Mouse (Mus musculus): ENCODE results near the gene Frmd4b.

Gene Frmd4b

DNA sequence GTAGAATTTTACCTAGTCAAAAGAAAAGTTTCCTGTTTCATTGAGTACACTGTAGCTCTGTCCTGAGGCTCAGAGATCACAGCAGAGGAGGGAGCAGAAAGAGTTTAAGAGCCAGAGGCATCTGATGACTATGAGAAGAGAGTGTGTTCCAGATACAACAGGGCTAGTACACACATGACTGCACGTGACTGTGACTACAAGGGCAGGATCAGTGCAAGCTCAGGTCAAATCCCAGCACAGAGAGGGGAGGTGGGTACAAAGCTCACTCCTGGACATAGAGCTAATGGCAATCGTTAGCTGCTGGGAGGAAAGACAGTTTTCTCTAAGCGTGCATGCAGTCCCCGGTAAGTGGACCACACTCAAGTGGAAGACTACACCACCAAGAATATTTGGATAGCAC lies 37.6 kb downstream of the Frmd4b start:
- DNase-seq (ENCODE audit: low read depth, low spot score) = no peak

DNA sequence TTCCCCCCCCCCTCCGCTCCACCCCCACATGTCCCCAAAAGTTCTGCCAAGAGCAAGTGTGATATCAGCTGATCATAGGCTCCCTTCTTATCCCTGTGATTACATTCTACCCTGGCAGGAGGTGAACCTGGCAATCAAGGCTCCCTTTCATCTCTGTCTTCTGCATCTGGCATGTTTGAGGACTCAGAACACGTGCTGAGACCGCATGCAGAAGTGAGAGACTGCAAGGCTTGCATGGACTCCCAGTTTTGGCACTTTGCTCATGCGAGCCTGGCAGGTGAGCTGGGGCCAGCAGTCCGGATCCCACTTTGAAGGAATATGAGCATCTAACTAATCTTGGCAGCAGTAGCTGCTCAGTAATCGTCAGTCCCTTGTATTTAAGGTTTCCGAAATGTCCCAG lies 39.1 kb downstream of the Frmd4b start:
- DNase-seq (ENCODE audit: low read depth, low spot score) = no peak

DNA sequence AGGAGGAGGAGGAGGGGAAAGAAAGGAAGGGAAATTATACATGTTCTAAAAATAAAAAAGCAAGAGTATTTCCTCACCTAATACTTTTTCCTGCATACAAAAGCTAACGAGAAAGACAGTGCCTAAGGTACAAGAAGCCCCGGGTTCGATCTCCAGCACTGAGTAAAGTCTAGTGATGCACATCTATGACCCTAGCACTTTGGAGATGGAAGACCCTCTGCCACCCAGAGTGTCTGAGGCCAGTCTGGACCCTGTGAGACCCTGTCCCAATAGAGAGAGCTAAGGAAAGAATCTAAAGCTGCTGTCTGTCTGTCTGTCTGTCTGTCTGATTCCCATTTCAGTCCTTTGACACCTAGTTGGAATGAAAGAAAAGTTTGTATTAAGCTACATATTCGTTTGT lies 40.0 kb downstream of the Frmd4b start:
- no peak for DNase-seq (ENCODE audit: low read depth, low spot score)

DNA sequence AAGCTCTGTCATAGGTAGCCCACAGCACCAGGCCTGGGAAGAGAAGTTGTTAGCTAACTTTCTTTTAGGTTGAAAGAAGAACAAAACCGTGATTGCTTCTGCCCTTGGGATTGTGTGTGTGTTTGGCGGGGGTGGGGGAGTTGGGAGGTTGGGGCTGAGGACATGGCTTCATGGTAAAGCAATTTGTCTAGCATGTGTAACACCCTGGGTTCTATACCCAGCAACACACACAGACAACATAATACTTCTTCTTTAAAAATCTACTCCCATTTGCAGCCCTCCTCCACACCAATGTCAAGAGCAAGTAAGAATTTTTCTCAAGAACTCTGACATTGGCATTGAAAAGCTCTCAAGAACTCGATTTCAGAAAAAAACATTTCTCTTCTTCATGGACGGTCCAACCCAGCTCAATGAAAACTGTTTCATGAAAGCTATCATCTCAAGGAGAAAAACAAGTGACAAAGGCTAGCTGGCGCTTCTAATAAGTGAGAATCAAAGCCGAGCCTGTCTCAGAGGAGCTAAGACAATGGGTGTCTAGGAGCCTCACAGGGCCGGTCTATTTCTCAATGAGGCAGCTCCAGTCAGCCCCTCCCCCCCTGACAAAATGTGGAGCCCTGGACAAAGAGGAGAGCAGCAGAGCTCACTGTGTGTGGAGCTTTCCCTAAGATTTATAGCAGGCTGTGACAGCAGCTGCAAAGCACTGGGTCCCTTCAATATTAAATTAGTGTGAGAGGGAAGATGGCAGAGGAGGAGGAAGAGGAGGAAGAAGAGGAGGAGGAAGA lies 40.6 kb downstream of the Frmd4b start:
- peak; percentile 20 for DNase-seq (ENCODE audit: low read depth, low spot score)

DNA sequence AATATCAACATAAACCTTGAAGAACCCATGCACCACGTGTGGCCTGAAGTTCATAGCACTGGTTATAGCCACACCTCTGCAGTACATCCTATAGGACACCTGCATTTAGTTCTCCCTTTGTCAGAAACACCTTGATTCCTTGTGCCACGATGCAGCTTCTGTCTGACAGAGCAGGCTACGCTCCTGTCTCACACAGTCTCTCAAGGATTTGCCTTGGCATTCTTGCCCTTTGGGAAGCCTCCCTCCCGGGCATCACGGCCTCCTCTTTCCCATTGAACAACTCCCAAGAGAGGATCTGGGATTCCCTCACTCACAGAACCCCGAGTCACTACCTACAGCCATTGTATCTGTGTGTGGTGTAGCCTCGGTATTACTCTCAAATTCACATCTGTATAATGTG lies 41.2 kb downstream of the Frmd4b start:
- no peak for DNase-seq (ENCODE audit: low read depth, low spot score)

DNA sequence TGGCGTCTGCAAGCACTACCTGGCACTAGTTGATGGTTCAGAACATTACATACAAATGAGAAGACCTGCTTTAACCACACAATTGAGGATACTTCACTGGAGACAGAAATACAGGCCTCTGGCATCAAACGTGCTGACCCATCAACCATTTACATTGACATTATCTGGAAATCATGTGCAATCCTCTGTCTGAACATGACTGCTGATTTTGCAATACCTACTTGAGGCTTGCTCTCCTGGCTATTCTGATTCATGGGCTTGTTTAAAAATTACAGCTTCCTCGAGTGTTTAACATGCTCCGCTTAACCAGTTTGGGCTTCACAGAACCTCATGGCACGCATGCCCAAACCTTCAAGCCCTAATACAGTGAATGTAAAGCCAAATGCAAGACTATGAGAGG lies 42.4 kb downstream of the Frmd4b start:
- no peak for DNase-seq (ENCODE audit: low read depth, low spot score)

DNA sequence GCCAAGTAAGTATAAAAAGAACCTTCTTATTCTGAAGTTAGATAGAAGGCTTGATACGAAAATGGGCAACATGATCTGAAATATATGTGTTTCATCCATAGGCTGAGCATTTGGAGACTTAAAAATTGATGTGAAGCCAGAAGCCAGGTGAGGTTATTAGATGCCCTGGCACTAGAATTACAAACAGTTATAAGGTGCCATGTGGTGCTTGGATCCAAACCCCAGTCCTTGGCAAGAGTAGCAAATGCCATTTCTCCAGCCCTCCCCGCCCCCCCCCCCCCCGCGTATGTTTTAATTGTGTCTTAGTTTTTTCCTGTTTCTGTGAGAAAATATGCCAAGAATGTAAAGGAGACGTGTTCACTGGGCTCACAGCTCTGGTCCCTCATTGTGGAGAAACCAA lies 45.1 kb downstream of the Frmd4b start:
- no peak for DNase-seq (ENCODE audit: low read depth, low spot score)

DNA sequence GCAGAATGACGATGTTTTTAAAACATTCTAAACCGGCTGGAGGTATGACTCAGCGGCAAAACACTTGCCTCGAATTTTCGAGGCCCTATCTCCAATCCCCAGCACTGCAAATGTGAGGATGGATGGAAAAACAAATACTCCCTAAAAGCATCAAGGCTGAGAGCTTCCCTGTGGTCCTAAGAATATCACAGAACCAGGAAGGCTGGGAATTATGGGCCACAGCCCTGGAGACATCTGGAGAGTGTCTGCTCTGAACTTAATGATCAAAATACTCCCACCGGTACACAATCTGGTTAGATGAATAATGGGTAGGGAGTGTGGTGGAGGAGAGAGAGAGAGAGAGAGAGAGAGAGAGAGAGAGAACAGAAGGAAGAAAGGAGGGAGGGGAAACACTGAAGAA lies 48.8 kb downstream of the Frmd4b start:
- no peak for DNase-seq (ENCODE audit: low read depth, low spot score)

DNA sequence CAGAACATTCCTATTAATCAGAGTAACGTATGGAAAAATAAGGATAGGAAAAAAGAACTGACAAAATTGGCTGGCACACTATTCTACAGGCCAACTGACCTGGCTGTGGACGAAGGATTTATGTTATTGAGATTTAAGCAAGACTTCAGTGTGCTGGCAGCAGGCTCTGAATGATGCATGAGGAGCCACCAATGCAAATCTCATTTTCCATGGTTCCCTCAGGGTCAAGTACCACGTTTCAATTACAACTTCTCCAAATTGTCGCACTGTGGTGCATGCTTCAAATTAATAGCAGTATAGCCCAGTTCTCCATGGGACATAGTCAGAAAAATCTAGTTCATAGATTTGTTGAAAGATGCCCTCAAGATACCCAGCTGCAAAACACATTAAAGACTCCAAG lies 50.6 kb downstream of the Frmd4b start:
- no peak for DNase-seq (ENCODE audit: low read depth, low spot score)

DNA sequence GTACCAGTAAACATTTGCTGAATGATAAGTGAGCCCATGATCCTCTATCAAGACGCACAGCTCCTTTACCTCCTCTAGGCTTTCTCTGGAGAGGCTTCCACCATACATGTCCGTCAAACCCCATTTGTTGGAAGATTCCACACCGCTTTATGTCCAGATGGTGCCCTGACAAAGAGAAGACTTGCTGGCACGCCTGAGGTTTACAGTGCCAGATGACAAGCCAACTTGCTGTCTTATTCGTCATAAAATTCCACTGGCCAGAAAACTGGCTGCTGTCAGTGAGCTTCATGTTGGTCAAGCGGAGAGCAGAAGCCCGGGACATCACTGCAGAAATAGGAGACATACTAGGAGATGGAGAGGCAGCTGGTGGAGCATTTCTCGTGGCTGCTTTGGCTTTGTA lies 60.2 kb downstream of the Frmd4b start:
- DNase-seq (ENCODE audit: low read depth, low spot score) = no peak

DNA sequence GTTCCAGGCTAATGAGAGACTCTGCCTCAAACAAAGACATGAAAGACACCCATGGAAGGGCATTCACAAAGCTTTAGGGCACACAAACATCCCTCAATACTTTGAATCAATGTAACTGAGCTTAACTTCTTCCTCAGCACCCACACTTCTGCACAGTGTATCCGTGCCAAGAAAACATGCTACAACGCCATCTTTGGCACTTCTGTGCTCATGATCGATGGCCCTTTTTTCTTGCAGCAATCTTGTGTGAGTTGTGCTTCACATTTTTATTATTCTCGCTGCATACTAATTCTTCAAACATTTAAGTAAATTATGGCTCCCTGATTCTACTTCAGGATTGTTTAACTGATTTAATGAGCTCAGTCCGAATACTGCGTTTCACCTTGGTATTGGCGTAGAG lies 61.7 kb downstream of the Frmd4b start:
- DNase-seq (ENCODE audit: low read depth, low spot score) = no peak

DNA sequence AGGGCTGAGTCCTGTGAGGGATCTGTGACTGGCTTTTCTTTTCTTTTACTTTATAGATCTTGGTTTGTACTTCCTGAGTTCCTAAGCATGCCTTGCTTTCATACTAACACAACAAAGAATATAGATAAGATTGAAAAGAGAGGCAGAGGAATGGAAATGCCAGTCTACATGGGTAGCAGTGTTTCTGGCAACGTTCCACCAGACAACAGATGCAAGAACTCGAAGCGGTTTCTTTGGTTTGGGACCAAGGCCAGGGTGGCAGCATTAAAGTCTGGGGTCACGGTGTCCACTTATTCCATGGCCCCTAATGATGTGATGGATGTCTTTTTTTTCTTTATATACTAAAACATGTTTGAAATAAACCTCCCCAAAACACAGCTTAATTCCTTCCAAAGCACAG lies 63.9 kb downstream of the Frmd4b start:
- no peak for DNase-seq (ENCODE audit: low read depth, low spot score)

DNA sequence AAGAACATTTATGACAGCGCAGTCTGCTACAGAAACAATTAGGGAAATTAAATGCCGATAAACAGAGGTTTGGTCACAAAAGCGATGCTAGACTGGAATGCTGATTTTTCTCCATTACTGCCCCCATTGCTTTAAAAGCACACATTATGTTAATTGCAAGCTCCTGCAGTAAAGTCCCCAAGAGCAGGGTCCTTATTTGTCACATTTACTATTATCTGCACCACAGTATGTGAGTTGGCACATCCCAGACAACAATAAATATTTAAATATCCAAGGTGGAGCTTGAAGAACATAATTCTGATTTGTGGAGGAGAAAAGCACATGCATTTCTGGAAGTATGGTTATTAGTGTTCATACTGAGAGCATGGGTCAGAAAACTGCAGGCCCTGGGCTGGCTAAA lies 64.8 kb downstream of the Frmd4b start:
- DNase-seq (ENCODE audit: low read depth, low spot score) = no peak

DNA sequence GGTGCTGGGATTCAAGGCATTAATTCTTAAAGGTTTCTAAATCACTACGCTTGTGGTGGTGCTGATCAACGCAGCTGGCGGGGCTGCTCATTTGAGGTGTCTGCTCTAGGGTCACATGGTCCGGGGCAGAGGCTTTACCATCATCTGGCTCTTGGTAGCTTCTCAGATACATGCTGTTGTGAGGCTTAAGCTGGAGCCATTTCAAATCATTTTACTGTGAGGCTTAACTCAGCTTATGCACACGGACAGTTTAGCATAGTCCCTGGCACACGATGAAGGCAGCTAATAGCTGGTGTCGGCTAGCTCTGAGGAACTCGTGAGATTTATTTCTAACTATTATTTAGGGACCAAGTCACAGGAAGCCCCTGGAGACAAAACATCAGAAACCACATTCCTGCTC lies 65.5 kb downstream of the Frmd4b start:
- no peak for DNase-seq (ENCODE audit: low read depth, low spot score)

DNA sequence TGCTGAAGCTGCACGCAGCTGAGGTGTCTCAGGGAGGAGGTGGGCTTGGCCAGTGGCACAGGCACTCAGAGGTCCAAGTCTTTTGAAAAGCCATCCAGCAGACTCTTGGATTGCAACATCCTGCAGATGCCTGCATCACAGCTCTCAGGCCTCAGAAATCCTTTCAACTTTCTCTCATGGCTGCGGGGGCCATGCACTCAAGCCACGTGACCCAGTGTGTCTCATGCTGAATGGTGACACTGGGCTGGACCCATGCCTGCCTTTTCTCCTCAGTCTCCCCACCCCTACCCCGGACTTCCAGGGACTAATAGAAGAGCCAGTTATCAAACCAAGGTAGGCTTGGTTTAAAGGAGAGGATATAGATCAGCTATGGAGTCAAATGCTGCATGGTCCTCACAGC lies 66.2 kb downstream of the Frmd4b start:
- no peak for DNase-seq (ENCODE audit: low read depth, low spot score)

DNA sequence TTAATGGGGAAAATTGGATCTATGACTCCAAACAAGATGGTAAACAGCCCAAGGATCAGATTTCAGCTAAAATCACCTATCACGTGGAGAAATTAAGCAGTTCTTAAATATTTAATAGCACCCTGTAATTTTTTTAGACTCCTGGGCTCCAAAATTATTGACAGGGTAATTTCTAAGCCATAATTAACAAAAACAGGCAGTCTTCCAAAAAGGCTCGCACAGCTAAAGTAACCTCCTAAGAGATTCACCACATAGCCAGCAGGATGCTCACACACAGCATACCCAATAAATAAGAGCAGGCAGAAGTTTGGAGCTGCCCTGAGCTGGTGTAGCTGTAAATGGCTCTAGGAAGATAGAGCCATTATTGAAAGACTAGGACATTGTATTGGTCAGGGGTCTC lies 76.9 kb downstream of the Frmd4b start:
- DNase-seq (ENCODE audit: low read depth, low spot score) = no peak

DNA sequence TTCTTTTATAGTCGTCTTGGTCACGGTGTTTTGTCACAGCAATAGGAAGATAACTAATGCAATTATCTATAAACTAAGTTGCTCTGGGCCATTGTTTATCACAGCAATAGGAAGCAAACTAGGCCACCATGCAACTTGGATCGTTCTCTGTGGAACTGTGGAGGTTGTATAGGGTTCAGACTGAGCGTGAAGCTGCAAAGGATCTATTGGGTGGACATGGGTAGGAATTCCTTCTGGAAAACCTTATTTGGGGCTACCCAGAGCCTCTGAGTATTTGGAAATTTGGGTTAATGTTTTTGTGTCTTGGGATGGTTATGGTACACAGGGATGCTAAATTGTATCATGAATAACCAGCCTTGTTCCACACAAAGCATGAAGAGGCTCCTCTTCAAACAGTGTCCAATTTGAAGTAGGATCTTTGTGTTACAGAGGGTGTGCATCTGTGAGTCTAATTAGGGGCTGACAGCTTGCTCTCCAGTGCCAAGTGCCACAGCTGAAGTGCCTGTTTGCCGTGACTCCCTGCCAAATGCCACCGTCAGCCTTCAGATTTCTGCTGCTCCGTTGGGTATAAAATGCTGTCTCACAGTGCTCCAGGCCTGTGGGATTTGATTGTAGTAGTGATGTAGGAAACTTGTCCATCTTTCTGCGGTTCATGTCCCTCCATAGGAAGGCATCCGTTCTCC lies 81.4 kb downstream of the Frmd4b start:
- DNase-seq (ENCODE audit: low read depth, low spot score) = no peak

DNA sequence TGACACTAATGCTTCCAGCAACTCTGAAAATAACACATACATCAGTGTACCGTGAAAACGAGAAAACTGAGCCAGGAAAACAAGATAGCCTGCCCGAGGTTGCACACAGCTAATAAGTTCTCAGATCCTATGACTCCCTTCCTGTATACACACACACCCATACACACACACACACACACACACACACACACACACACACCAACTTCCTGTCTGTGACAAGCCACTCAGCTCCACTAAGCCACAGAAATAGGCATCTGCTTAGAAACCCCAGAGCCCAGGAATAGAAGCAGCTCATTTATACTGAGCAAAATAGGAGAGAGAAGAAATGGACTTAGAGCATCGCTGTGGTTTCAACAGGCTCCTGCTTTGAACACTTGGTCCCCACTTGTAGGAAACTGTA lies 86.3 kb downstream of the Frmd4b start:
- DNase-seq (ENCODE audit: low read depth, low spot score) = no peak

DNA sequence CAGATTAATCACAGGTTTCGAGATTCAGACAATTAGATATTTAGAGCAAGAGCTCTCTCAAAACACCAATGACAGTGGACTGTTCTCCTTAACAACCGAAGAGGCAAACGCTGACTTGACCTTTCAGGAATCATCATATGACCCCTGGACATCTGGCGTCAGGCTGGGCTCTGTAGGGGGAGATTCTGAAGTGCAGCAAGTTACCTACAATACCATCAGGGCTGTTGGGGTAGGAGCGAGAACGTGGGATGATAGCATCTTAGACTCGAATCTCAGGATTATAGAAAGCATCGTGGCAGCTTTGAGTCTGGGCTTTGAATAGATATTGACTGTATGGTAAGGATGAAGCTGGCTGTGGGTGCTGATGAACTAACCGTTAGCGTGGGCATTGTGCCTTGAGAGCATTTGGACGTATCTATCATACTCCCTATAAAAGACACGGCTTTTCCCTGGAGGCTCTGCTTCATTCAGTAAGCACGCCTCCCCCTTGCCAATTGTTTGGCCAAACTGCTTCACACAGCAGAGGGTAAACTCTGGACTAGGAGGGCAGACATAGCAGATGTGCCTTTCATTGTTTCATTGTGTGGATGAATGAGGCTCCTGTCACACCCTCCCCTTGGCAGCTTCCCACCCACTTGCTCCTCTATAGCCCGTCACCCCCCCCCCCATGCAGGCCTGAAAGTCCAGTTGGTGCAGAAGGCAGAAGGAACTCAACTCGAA lies 88.2 kb downstream of the Frmd4b start:
- DNase-seq (ENCODE audit: low read depth, low spot score) = peak; percentile 32

DNA sequence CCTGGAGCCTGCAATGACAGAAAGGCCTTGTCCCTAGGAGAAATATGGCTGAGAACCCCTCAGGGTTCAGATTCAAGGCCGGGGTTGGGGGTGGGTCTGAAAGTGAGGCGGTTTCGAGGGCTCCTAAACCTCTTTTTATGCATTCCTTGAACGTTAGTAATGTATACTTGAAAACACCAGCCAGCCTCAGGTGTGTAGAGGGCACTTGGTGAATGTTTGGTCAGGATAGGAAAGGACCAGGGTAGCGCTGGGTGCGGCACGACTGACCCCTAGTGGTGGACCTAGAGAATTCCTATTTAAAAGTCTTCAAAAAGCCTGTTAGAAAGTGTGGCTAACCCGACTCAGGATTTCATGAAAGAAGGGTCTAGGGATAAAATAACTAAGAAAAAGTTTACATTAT lies 91.2 kb downstream of the Frmd4b start:
- peak; percentile 70 for DNase-seq (ENCODE audit: low read depth, low spot score)

DNA sequence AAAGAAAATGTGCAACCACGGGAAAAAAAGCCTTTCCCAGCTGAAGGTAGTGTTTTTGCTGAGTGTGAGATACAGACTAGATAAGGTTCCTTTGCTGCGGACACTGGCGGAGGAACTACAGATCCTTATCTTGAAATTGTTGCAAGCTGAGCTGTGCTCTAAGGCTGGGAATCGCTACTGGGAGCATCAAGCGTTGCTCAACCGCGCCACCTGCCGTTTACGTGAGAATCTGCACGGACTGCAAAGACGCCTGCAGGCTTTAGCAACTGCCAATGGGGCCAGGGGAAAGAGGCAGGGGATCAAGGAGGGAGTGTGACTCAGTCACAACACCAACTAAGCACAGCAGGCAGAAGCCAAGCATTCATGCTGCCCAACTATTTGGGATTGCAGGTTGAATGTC lies 94.2 kb downstream of the Frmd4b start:
- DNase-seq (ENCODE audit: low read depth, low spot score) = peak; percentile 90

DNA sequence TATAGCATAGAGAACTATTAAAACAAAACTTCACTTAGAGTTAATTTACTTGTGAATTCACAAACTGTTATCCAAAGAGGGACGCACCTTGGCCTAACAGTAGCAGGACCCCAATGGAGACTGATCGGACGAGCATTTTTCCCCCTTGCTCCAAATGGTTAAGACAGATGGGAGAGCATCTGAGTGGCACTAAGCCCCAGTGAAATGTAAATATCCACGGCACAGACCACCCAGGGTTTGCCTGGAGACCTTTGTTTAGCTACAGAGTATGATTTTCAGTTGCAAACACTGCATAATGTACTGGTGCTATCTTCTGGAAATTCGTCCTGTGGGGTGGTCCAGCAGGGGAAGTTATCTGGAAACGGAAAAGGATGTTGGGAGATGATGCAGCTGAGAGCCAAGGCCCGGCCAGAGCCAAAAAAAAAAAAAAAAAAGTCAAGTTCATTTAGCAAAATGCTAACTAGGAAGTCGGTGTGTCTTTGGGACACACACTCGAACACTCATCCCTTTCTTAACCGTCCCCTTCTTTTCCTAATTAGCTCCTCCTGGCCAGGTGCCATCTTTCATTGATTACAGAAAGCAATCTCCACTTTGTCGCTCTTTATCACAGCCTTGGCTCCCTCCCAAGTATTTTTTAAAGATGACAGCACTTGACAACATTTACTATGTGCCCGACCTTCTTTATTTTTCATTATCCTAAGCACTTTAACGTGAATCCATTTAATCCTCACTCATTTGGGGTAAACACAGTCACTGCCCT lies 95.9 kb downstream of the Frmd4b start:
- DNase-seq (ENCODE audit: low read depth, low spot score) = peak; percentile 44
